Mouse (Mus musculus) ovary, adult 18-20 months (tissue): ENCODE measurements around the gene Atg4d.
"Not testable (repeated sequence)": the region's sequence is repeated elsewhere in the genome, so short reads cannot be mapped to it uniquely, and the experiment has no call there.

Source experiments
- DNase-seq: peaks from one replicate; pipeline ENCODE4 v3.0.0; 2022; ENCODE audit warnings: low spot score, mixed read lengths

Gene Atg4d

DNA sequence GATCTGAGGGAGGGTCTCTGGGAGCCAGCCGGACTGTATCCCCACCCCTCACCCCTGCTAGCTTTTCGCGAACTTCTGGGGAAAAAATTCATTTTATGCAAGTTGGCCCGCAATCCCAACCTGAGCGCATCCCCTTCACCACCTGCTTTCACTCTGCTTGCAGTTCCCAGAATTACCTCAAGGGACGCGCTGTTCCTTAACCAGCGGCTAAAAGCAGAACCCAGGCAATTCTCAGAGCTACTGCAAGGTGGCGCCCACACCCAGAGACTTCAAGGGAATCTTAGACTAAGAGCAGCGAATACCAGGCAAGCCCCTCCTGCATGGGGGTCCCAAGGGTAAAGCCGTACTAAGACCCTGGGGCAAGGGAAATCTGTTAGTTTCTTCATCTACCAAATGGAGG lies 23.8 kb upstream of the Atg4d start:
- DNase-seq: no peak

DNA sequence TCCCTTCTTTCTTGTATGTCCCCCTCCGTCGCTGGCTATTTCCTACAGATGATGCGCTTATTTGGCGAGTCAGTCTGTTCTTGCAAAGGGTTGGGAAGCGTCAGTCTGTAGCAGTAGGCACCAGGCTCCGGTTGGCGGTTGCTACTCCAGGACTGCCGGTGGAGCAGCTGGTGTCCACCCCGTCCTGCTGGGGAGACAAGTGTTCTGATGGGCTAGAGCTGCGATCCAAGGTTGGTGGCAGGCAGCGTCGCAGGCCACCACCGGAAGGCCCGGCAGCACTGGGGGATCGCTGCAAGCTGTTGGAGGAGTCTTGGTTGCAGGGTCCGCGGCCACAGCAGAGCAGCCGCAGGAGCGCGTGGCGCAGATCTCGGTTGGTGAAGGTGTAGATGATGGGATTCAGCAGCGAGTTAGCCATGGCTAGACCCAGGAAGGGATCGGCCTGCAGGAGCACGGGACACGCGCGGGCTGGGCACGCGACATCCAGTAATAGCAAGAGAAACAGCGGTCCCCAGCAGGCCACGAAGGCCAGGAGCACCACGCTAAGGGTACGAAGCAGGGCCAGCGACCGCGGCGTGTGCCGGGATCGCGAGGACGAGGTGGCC lies 21.2 kb upstream of the Atg4d start:
- DNase-seq: no peak

DNA sequence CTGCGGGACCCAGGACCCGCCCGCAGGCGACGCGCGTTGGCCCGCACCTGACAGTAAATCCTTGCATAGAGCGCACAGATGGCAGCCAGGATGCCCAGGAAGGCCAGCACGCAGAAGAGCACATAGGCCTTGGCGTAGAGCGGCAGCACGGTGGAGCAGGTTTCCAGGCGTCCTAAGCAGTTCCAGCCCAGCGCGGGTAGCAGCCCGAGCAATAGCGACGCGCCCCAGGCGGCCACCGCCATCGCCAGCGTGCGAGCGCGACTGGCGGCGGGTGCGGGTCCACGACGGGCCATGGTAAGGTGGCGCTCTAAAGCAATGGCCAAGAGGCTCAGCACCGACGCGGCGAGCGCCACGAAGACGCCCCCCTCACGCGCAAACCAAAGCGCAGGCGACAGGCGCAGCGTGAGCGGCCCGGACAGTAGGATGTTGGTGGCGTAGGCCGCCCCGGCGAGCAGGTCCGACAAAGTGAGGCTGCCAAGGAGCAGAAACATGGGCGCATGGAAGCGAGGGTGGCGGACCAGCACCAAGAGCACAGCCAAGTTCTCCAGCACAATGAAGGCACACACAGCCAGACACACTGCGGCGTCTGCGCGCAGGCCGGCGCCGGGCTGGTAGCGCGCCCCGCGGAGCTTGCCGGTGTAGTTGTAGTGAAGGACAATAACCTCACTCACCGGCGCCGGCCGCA lies 20.5 kb upstream of the Atg4d start:
- DNase-seq: no peak

GRCm38 (mm10) chr9:21245113-21245487 lies 20.0 kb upstream of the Atg4d start:
- no peak for DNase-seq

DNA sequence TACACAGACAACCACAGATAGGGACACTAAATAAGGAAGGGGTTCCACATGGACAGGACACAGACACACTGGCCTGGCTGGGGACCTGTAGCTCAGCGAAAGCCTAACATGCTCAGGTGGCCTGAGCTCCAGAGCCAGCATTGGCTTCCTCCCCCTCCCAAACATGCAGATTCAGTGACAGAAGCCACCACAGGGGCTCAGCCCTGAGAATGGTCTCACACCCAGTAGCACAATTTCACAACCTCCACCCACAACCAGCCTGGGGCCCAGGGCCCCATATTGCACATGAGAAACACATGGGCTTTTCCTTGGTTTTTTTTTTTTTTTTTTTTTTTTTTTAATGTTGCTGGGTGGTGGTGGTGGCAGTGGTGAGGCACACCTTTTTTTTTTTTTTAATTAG lies 18.8 kb upstream of the Atg4d start:
- DNase-seq: no peak

DNA sequence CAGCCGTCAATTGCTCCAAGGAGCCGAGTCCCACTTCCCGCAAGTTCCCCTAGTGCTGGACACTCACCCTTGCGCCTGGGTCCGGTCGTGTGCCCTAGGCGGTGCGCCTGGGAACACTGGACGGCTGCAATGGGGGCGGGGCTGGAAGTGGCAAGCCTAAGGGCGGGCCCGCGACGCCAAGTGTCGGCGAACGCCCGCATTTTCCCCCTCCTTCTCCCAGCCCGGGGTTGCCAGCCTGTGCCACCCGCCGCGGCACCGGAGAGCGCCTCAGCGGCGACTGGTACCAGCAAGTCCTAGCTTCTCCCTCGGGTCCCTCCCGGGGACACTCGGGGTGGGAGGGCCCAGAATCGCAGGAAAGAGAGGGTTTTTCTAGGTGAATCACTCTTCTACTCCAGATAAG lies 16.8 kb upstream of the Atg4d start, which contains the start of gene S1pr5:
S1pr5 (minus strand) TSS at position 118 of the 400 bp plus-strand sequence.
- no peak for DNase-seq

DNA sequence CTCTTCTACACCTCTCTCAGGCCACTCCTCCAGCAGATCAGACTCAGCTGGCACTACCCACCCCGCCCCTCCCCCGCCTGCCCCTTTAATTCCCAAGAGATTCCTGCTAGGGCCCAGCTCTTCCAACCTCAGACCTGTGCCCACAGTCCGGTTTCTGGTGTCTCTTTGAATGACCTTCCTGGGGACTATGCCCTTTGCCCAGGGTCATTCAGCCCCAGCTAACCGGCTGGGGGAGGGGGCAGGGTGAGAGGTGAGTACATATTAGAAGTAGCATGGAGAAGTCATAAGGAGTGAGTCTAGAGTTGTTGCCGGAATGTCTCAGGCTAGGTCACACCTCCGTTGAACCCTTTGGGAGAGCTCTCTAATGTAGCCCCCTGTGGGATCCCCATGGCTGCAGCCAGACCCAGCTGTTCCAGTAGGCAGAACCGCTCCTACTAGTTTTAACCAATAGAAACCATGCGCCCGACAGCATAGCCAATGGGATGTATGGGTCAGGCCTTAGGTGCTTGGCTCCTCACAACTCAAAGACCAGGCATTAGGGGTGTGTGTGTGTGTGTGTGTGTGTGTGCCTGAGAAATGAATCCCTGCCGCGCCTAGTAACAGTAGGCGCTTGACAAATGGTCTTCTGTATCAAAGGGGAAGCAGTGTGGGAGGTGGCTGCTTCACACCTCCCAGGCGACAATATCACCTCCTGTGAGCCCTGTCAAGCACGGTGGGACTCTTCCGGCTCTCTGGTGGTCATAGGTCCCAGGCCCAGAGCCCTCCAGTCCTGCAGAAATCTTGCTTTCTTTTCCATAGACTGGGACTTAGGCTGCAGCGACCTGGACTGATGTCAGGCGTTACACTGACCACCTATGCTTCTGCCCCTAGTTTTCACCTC lies 15.2 kb upstream of the Atg4d start:
- DNase-seq: no peak

DNA sequence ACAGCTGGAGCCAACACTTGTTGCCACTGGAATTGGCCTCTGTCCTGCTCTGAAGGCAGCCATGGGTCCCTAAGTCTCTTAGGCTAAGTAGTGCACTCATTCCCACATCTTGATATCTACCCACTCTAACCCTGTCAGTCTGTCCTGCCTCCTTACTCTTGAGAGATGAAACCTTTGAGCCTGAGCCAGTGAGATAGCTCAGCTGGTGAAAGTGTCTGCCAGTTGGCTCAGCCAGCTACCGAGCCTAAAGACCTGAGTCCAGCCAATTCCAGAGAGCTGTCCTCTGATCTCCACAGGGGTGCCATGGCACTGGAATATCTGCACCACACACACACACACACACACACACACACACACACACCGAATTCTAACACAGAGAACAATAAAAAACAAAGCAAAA lies 14.6 kb upstream of the Atg4d start:
- no peak for DNase-seq

DNA sequence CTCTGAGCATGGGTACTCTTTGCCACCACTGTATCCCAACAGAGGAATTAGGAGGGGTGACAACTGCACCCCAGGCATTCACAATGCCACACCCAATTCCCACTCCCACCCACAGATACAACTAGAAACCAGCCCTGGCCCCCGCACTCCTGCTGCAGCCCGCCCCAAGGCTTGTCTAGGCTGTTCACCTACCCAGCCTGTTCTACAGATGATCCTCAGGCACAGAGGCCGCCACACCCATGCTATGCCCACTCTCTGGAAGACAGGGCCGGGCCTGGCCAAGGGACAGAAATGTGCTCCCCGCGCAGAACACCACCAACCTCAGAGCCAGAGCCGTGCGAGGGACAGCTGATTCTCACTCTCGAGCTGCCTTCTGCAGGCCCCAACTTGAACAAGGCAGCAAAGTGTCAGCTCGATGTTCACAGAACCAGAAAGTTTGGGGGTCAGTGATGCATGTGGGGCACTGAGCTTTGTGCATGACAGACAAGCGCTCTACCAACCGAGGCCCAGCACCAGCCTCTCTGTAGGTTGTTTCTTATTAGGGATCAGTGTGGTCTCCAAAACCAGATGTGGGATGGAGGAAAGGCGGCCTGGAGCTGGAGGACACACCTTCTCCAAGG lies 13.9 kb upstream of the Atg4d start:
- no peak for DNase-seq

DNA sequence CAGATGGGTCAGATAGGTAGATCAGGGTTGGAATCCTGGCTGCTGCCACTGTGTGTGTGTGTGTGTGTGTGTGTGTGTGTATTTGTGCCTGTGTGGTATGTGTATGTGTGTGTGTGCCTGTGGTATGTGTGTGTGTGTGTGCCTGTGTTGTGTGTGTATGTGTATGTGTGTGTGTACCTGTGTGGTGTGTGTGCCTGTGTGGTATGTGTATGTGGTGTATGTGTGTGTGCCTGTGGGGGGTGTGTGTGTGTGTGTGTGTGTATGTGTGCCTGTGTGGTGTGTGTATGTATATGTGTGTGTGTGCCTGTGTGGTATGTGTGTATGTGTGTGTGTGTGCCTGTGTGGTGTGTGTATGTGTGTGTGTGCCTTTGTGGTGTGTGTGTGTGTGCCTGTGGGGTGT lies 10.4 kb upstream of the Atg4d start:
- DNase-seq: no peak

- DNase-seq: not testable (repeated sequence)
Observed at GRCm38 (mm10) chr9:21256349-21256748, 8.7 kb upstream of the Atg4d start.

DNA sequence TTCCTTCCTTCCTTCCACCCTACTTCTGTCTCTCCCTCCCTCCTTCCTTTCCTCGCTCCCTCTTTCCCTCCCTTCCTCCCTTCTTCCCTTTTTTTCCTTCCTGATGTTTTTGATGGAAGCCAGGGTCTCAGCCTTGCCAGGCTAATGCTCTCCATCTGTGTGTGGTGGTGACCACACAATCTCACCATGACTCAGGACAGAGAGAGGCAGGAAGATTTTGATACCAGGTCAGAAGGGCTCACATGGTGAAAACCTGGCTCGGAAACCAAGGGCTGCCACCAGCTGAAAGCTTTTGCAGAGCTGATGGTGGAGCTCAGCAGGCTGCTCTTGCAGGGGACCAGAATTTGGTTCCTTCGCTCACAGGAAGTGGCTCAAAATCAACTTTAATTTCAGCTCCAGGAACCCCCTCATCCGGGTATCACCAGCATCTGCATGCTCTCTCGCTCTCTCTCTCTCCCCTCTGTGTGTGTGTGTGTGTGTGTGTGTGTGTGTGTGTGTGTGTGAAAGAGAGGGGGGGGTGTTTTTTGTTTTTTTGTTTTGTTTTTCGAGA lies 4.5 kb upstream of the Atg4d start:
- DNase-seq: no peak

DNA sequence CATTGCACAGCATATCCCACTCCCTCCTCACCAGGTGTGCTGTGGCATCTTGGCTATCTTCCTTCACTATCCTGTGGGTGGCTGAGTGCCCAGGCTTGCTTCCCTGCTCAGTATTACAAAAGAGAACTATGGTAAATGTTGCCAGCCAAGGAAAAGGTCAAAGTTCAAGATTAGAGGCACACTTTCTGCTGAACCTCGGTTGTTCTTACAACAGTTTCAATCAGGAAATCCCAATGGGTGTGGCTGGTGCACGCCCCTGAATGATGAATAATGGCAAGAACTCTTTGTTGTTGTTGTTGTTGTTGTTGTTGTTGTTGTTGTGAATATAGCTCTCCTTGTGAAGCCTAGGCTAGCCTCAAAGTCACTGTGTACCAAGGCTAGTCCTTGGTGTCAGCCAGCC lies 3.3 kb upstream of the Atg4d start:
- no peak for DNase-seq

DNA sequence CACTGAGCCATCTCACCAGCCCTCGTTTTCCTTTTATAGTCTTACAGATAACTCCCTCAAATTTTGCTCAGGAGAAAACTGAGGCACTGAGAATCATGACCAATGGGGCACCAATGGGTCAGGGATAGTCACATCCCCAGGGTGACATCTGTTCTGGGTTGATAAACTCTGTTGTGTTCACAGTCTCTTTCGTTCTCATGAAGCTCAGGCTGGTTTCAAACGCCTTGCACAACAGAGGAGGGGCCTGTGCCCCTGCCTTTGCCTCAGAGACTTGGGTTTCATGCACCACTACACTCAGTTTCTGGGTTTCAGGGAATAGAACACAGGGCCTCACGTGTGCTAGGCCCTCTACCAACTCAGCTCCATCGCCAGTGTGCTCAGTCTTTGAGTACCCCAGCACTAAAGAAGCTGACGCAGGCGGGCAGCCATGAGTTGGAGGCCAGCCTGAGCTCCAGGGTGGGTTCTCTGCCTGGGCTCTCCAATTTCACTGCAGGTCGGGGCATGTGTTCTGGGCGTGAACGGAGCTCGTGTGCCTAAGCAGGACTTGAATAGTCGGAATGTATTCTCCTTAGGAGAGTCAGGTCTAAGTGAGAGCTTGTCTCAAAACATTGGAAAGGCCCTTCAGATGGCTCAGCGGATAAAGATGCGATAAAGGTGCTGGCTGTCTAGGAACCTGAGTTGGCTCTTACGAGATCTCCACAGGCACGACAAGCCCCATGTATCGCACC lies 657 bp upstream of the Atg4d start:
- no peak for DNase-seq

GRCm38 (mm10) chr9:21265611-21266010 lies 518 bp downstream of the Atg4d start:
- no peak for DNase-seq

DNA sequence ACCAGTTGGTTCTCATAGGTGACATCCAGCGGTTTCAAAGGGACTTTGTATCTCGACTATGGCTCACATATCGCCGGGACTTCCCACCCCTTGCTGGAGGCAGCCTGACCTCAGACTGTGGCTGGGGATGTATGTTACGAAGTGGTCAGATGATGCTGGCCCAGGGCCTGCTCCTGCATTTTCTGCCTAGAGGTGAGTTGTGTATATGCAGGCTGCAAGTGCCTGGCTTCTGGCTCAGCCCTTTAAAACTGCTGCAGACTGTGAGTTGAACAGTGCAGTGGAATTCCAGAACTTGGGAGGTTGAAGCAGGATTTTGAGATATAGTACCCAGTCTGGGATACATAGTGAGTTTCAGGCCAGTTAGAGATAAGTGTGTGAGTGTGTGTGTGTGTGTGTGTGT lies 1.8 kb downstream of the Atg4d start:
- DNase-seq: no peak

DNA sequence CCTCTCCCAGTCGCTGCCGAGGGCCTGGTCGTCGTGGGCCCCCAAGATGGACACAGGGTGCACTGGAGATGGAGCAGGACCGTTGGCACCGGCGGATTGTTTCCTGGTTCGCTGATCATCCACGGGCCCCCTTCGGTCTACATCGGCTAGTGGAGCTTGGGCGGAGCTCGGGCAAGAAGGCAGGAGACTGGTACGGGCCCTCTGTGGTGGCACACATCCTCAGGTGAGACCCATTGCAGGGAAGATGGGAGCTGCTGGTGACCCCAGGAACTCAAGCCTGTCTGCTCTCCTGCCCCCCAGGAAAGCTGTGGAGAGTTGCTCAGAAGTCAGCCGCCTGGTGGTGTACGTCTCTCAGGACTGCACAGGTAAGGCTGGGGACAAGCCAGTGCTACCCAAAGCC lies 3.2 kb downstream of the Atg4d start:
- no peak for DNase-seq

DNA sequence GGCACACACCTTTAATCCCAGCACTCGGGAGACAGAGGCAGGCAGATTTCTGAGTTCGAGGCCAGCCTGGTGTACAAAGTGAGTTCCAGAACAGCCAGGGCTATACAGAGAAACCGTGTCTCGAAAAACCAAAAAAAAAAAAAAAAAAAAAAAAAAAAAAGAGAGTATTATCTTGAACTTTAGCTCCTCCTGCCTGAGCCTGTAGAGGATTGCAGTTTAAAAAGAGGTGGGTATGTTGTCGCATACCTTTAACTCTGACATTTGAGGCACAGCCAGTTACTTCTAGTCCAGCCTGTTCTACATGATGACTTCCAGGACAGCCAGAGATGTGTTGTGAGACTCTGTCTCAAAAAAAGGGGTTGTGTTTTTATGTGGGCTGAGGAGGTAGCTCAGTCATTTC lies 4.5 kb downstream of the Atg4d start:
- not testable (repeated sequence) for DNase-seq

GRCm38 (mm10) chr9:21272391-21272790 lies 7.3 kb downstream of the Atg4d start:
- DNase-seq: no peak

- no peak for DNase-seq
Observed at GRCm38 (mm10) chr9:21273094-21273493, 8.0 kb downstream of the Atg4d start.

DNA sequence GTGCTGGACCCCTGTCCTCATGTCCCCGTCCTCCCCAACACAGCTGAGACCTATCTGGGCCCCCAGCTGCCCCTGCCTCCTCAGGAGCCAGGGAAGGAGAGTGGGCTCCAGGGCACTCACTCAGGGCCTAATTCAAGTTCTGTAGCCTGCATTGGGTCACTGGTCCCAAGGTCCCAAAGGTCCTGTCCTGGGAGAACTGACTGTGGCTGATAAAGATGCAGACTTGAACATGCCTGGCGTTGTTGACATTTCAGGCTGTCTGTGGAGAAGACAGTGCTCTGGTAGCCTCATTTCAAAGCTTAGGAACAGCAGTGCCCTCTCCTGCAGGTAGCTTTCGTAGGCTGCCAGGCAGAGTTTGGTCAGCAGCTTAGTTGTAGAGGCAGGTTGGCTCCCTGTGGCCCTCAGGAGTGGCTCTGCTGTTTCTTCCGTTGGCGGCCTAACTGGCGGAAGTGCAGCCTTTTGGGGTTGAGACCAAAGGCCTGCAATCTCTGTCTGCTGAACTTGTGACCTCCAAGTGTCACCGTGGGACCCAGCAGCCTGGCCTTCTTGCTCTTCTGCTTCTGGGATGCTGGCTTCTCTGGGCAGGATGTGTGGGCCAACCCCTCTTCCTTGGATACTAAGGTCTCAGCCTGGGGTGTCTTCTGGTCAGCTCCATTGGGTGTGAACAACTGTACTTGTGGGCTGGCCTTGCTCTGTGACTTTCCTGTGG lies 8.6 kb downstream of the Atg4d start:
- DNase-seq: no peak
